Mouse (Mus musculus) Patski (cell line): ENCODE measurements around the gene Rps6kc1. TPM values are rescaled to one million over a fixed set of nuclear protein-coding genes. Genes with fewer than 3 reads are reported as not detected.

Experiments
- ATAC-seq: fragments of 100-300 bp; one replicate; pipeline ENCODE4 v1.8.0; 2021
- CTCF ChIA-PET: fragments of 350-600 bp; sonication (Branson Sonifier 250); formaldehyde crosslinking; loops from one replicate; lab custom pipeline; 2022; ENCODE audit warnings: inconsistent platforms; lab: Charles Lee
- POLR2A ChIA-PET: fragments of 350-600 bp; sonication (Branson Sonifier 250); formaldehyde crosslinking; loops from one replicate; lab custom pipeline; 2022; ENCODE audit warnings: antibody characterized with exemption, inconsistent platforms; lab: Charles Lee
- DNase-seq: peaks from one replicate; pipeline ENCODE4 v3.0.0-alpha.2; 2011; ENCODE audit warnings: low read depth, low spot score
- H3K27me3 ChIP-seq: fragments of 371-371 bp; one replicate; pipeline ENCODE4 v1.5.1; 2021
- CTCF ChIP-seq: fragments of 100-300 bp; IDR thresholded peaks from one replicate; pipeline ENCODE4 v1.5.1; 2021
- in situ Hi-C: fragments of 300-500 bp; cut with MboI; formaldehyde crosslinking; loops from 3 replicates; pipeline ENCODE4 v1.11.1; 2018; ENCODE audit warnings: low pct_unique_long_range_greater_than_20kb, mixed read lengths
- polyA plus RNA-seq: library from polyadenylated mRNA; unstranded; gene quantifications from one replicate; pipeline ENCODE4 v1.2.3, GENCODE M21; 2021

Rps6kc1 gene
- polyA plus RNA-seq, result 16.5 TPM

DNA sequence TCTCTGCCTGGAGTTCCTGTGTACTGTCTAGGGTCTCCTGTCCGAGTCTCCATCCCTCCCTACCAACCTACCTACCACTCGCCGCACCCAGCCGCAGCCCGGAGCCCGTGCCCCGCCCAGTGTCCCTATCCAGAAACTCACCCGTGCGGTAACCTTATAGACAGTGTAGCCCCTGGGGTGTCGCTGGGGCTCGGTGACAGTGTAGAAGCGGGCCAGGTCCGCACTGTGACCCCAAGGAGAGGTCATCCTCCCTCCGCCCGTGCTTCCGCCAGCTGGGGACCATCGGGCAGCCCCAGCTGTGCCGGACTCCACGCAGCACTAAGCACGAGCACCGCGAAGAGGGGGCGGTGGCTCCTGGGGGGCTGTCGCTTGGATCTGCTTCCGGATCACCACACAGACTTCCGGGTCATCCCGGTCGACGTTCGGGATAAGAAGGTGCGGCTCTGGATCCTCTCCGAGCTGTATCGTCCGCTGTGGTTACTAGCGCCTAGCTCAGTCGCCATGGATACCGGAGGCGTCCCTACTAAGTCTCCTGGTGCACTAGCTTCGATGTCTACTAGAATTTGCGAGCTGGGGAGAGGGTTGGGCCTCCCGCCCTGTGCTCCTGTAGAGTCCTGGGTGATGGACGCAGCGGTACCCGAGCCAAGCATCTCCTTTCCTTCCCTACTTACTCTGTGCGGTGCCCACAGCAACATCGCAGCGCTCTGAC lies at the start of gene Rps6kc1:
Rps6kc1 (minus strand) TSS at position 356 of the 709 bp plus-strand sequence.
- POLR2A ChIA-PET, result interaction anchor here (0.8 kb wide), 1 partner anchor 17 kb away, joined by 3 read pairs; no protein-coding TSS in a partner anchor
- TF ChIP-seq CTCF, result no peak
- in situ Hi-C loops, result no loop called here

DNA sequence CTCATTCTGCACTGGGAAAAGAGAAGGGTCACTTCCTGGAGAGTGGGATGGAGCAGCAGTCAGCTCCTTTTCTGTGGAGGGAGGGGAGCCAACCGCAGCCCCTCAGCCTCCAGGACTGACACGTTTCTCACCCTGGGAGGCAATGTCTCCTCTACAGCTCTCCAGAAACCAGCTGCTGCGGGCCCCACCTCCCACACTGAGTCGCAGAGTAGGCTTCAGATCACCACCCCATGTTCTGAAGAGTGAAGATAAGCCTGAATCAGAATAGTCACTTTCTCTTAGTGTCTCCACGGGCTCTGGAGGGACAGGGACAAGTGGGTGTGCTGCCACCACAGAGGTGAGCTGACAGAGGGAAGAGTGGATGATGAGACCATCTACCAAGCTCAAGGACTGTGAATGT lies 47.3 kb upstream of the Rps6kc1 start:
- ChIA-PET CTCF (interaction anchor here (1.0 to 1.8 kb wide), 2 partner anchors 14 to 15 kb away, joined by 3 to 6 read pairs; no protein-coding TSS in a partner anchor), POLR2A (no interaction called here)
- H3K27me3 ChIP-seq, result no peaks in the 10 kb centered on the region
- DNase-seq (no peak), ATAC-seq (no peak)
- TF ChIP-seq CTCF, result no peak
- in situ Hi-C loops, result no loop called here

More for the DNA sequence above, at the start of gene Rps6kc1:
- peak; percentile 38 for DNase-seq
- peak; percentile 85 for ATAC-seq
- CTCF ChIA-PET, result interaction anchor here (0.7 kb wide), 1 partner anchor 14 kb away, joined by 3 read pairs; no protein-coding TSS in a partner anchor
- no peaks in the 10 kb centered on the region for H3K27me3 ChIP-seq

DNA sequence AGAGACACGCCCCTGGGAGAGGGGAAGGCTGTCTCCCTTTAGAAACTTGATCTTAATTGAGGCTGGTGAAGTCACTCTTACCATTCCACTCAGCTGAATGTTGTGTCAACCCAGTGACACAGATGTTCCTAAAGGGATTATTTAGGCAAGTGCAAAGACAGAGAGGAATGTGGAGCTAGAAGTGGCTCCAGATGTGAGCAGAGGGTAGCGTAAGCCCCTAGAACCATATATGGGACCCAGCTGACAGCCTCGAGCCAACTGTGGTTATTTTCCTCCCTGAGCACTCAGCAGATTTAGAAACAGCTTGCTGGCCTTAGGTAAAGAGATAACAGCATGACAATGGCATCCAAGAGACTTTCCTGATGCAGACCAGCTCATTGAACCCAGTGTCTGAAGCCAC lies 41.4 kb upstream of the Rps6kc1 start:
- CTCF ChIA-PET, result interaction anchor here (1.5 to 3.0 kb wide), 3 partner anchors 9 to 132 kb away, joined by 3 to 13 read pairs (median 4); no protein-coding TSS in a partner anchor
- ATAC-seq, result no peak
- POLR2A ChIA-PET, result no interaction called here
- H3K27me3 ChIP-seq, result no peaks in the 10 kb centered on the region
- TF ChIP-seq CTCF, result no peak
- in situ Hi-C loops, result no loop called here
- DNase-seq, result no peak

GRCm38 (mm10) chr1:190951014-190951413 lies 39.4 kb upstream of the Rps6kc1 start:
- ATAC-seq (no peak), DNase-seq (no peak)
- no peaks in the 10 kb centered on the region for H3K27me3 ChIP-seq
- CTCF ChIA-PET, result interaction anchor here (1.0 to 1.2 kb wide), 2 partner anchors 13 to 31 kb away, joined by 3 read pairs; no protein-coding TSS in a partner anchor
- TF ChIP-seq CTCF, result no peak
- in situ Hi-C loops, result no loop called here
- POLR2A ChIA-PET, result no interaction called here

DNA sequence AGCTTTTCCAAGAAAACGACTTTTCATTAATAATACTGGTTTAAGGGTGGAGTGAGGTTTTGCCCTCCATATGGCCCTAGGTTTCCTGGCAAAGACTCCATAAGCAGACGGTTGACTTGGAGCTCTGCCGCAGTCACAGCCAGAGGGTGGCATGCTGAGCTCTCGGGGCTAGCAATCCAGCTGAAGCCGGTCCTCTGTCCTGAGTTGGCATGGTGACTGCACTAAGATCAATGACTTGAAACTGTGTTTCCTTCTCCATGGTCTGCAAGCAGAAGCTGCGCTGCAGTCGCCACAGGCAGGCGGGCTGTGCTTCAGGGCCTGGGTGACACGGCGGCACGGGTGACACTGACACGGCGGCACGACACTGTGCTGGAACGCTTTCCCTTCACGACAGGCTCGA lies 37.3 kb upstream of the Rps6kc1 start:
- CTCF ChIA-PET, result no interaction called here

DNA sequence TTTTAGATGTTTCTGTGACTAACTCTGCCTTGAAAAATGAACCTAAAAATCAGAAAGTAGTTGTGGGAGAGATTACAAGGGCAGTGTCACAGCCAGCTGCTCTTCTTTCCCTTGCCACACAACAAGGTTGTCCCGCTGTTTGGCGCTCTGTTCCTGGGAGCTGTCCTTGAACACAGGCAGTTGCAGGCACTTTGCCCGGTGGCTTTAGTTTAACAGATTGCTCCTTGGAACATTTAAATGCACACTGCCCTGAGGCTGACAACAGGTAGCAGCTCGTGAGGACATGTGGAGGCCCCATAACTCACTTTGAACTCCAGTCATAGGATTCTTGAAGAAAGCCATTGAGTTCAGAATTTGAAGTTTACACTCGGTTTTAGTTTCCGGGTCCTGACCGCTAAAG lies 36.9 kb upstream of the Rps6kc1 start:
- no peaks in the 10 kb centered on the region for H3K27me3 ChIP-seq
- DNase-seq (no peak), ATAC-seq (no peak)
- ChIA-PET POLR2A (no interaction called here), CTCF (no interaction called here)
- in situ Hi-C loops, result loop anchor here (25.0 kb wide), 1 partner anchor 614 kb away; no protein-coding TSS in a partner anchor
- no peak for TF ChIP-seq CTCF

More for the DNA sequence above, 37.3 kb upstream of the Rps6kc1 start:
- ATAC-seq (no peak), DNase-seq (no peak)
- no peaks in the 10 kb centered on the region for H3K27me3 ChIP-seq
- POLR2A ChIA-PET, result no interaction called here
- TF ChIP-seq CTCF, result no peak
- in situ Hi-C loops, result loop anchor here (25.0 kb wide), 1 partner anchor 613 kb away; no protein-coding TSS in a partner anchor

DNA sequence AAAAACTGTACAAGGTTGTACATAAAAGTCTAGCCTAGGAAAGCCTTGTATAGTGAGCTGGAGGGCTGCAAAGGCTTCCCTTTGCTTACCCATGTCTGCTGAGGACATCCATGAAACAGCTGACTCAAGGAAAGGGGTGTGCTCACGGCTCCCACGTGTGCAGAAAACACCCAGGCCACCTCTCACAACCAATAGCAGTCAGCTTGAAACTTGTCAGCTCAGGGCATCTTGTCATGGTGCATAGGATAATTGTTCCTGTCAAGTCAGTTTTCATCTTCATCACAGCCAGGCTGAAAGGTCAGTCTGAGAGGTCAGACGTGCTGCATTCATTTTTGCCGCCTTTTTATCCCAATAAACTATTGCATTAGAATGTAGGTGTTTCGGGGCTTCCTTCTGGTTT lies 36.4 kb upstream of the Rps6kc1 start:
- POLR2A ChIA-PET, result no interaction called here
- in situ Hi-C loops, result loop anchor here (25.0 kb wide), 1 partner anchor 614 kb away; no protein-coding TSS in a partner anchor
- ATAC-seq, result no peak
- CTCF ChIA-PET, result no interaction called here
- DNase-seq, result no peak
- no peaks in the 10 kb centered on the region for H3K27me3 ChIP-seq
- TF ChIP-seq CTCF, result no peak

DNA sequence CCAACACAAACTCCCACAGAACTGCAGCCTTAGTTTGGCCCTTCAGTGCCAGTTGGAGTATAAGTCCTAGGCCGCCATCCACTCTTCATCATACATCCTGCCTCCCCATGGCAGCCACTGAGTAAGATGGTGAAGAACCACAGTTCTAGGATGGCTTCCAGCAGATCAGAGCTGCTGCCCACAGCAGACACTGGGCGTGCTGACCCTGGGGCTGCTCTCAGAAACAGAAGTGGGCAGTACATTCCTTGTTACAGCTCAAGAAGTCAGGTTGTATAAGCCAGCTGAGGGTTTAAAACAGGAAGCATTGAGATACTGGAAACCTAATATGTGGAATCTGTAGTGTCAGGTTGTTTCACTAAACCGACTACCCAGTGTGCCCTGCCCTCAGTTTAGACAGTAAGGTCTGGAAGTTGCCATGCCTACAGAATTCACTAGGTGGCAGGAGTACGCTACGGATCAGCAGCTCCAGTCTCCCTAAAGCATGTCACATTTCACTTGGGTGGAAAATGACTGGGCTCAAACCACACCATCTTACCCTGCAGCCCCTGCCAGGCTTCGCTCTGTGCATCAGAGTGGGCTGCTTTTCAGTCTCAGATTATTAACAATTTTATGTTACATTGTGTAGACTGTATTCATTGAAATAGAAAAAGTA lies 32.7 kb upstream of the Rps6kc1 start:
- ChIA-PET CTCF (interaction anchor here (0.8 to 3.2 kb wide), 20 partner anchors 9 to 627 kb away, joined by 3 to 13 read pairs (median 4); partner anchors contain the start of genes Nsl1, Tatdn3 and Vash2), POLR2A (interaction anchor here (1.1 to 1.7 kb wide), 2 partner anchors 119 to 134 kb away, joined by 3 to 5 read pairs; partner anchors contain the start of genes Nsl1 and Tatdn3)
- in situ Hi-C loops, result loop anchor here (5.0 to 25.0 kb wide), 2 partner anchors 118 to 618 kb away; partner anchors contain the start of genes Nsl1 and Tatdn3
- TF ChIP-seq CTCF, result peak; percentile 87
- DNase-seq (peak; percentile 22), ATAC-seq (peak; percentile 87)
- H3K27me3 ChIP-seq, result no peaks in the 10 kb centered on the region

GRCm38 (mm10) chr1:190939803-190940202 lies 28.2 kb upstream of the Rps6kc1 start:
- no peak for DNase-seq
- no peaks in the 10 kb centered on the region for H3K27me3 ChIP-seq
- ChIA-PET POLR2A (no interaction called here), CTCF (no interaction called here)
- no peak for ATAC-seq
- in situ Hi-C loops, result loop anchor here (5.0 to 25.0 kb wide), 2 partner anchors 122 to 622 kb away; partner anchors contain the start of genes Nsl1 and Tatdn3
- no peak for TF ChIP-seq CTCF

- CTCF ChIA-PET, result no interaction called here
- in situ Hi-C loops, result loop anchor here (25.0 kb wide), 1 partner anchor 632 kb away; no protein-coding TSS in a partner anchor
- no peak for ATAC-seq
- DNase-seq, result no peak
- POLR2A ChIA-PET, result no interaction called here
- TF ChIP-seq CTCF, result no peak
- no peaks in the 10 kb centered on the region for H3K27me3 ChIP-seq
Observed at GRCm38 (mm10) chr1:190930181-190930580, 18.6 kb upstream of the Rps6kc1 start.
